Mouse (Mus musculus): ENCODE results near the gene Lamtor5.

Gene Lamtor5

GRCm38 (mm10) chr3:107278479-107279269 is at the start of gene Lamtor5:
Gene Lamtor5, plus strand, starts transcription at chr3:107278858.
- DNase-seq: peak; percentile 92

GRCm38 (mm10) chr3:107229221-107229620 is 49.4 kb upstream of the Lamtor5 start:
- DNase-seq: no peak

- no peak for DNase-seq
These were observed 48.8 kb upstream of the Lamtor5 start for GRCm38 (mm10) chr3:107229822-107230221.

- DNase-seq: no peak
These were observed 48.1 kb upstream of the Lamtor5 start, which contains the start of gene A630076J17Rik for GRCm38 (mm10) chr3:107230527-107230926. Gene A630076J17Rik, plus strand, starts transcription at chr3:107230614.

- no peak for DNase-seq
These were observed 47.5 kb upstream of the Lamtor5 start for GRCm38 (mm10) chr3:107231202-107231601.

GRCm38 (mm10) chr3:107233351-107233813 is 45.3 kb upstream of the Lamtor5 start:
- DNase-seq: peak; percentile 54

- DNase-seq: no peak
These were observed 44.7 kb upstream of the Lamtor5 start for GRCm38 (mm10) chr3:107233945-107234344.

GRCm38 (mm10) chr3:107238051-107238450 is 40.6 kb upstream of the Lamtor5 start:
- DNase-seq: no peak

- DNase-seq: no peak
These were observed 40.1 kb upstream of the Lamtor5 start for GRCm38 (mm10) chr3:107238471-107238980.

GRCm38 (mm10) chr3:107239607-107240006 is 39.1 kb upstream of the Lamtor5 start, which contains the start of gene Prok1:
Gene Prok1, minus strand, starts transcription at chr3:107239707.
- no peak for DNase-seq

- no peak for DNase-seq
These were observed 37.1 kb upstream of the Lamtor5 start for GRCm38 (mm10) chr3:107241389-107242094.

- no peak for DNase-seq
These were observed 31.8 kb upstream of the Lamtor5 start for GRCm38 (mm10) chr3:107246876-107247275.

GRCm38 (mm10) chr3:107249042-107249441 is 29.6 kb upstream of the Lamtor5 start:
- DNase-seq: no peak

- no peak for DNase-seq
These were observed 28.3 kb upstream of the Lamtor5 start for GRCm38 (mm10) chr3:107250320-107250719.

GRCm38 (mm10) chr3:107252035-107252434 is 26.6 kb upstream of the Lamtor5 start:
- no peak for DNase-seq

GRCm38 (mm10) chr3:107253925-107254324 is 24.7 kb upstream of the Lamtor5 start:
- DNase-seq: no peak

- no peak for DNase-seq
These were observed 22.7 kb upstream of the Lamtor5 start for GRCm38 (mm10) chr3:107255992-107256391.

GRCm38 (mm10) chr3:107256724-107257123 is 21.9 kb upstream of the Lamtor5 start:
- DNase-seq: no peak

GRCm38 (mm10) chr3:107257924-107258323 is 20.7 kb upstream of the Lamtor5 start:
- no peak for DNase-seq

GRCm38 (mm10) chr3:107260956-107261850 is 17.5 kb upstream of the Lamtor5 start:
- no peak for DNase-seq

GRCm38 (mm10) chr3:107261851-107262165 is 16.9 kb upstream of the Lamtor5 start:
- no peak for DNase-seq

- no peak for DNase-seq
These were observed 11.8 kb upstream of the Lamtor5 start for GRCm38 (mm10) chr3:107266814-107267345.
